Mouse (Mus musculus) myocyte (in vitro differentiated cells): ENCODE results near the gene Mul1.

Experiments
- E2F4 ChIP-seq: IDR thresholded peaks from one replicate; pipeline ENCODE4 v1.6.1; 2011; ENCODE audit warnings: mild to moderate bottlenecking, control low read depth, moderate library complexity; ENCODE audit not compliant: insufficient read depth
- MYOG ChIP-seq, 3 experiments: IDR thresholded peaks; one replicate each; pipeline ENCODE4 v1.6.1; 2011; ENCODE audit warnings: control low read depth in 2 of 3, low read depth in 2 of 3, mild to moderate bottlenecking in 2 of 3; ENCODE audit not compliant: insufficient read length in 2 of 3, control insufficient read depth in 1 of 3, insufficient read depth in 1 of 3
- POLR2A ChIP-seq: IDR thresholded peaks from one replicate; pipeline ENCODE4 v1.6.1; 2011; ENCODE audit warnings: low read depth, mild to moderate bottlenecking, control low read depth, moderate library complexity; ENCODE audit not compliant: insufficient read length
- POLR2AphosphoS2 ChIP-seq: IDR thresholded peaks from one replicate; pipeline ENCODE4 v1.6.1; 2011; ENCODE audit warnings: low read depth, control low read depth; ENCODE audit not compliant: insufficient read length
- SRF ChIP-seq: IDR thresholded peaks from one replicate; pipeline ENCODE4 v1.6.1; 2011; ENCODE audit warnings: low read depth; ENCODE audit not compliant: control insufficient read depth, insufficient read length
- USF1 ChIP-seq: IDR thresholded peaks from one replicate; pipeline ENCODE4 v1.6.1; 2011; ENCODE audit warnings: low read depth, mild to moderate bottlenecking, control low read depth, moderate library complexity

DNA sequence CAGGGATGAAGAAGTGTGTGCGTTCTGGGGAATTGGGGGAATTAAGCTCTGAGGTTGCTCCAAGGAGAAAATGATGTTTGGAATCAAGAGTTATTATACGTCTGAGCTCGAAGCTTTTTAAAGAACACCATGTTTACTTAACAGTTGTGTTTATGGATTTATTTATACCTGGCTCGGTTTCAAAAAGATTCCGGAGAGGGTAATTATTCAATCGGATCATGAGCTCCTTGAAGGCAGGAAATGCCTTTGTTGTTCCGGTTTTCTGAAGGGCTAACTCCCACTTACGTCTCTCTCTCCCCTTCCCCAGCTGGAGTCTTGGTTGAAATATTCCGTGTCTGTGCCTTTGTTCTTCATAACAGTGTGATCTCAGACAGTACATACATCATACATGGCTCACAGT lies 46.5 kb downstream of the Mul1 start:
- TF ChIP-seq USF1, result no peak
- TF ChIP-seq POLR2AphosphoS2, result no peak
- no peak for TF ChIP-seq SRF
- TF ChIP-seq POLR2A, result no peak
- no peak for TF ChIP-seq MYOG (IDR thresholded peaks at IDR 0.05; ENCODE audit: control insufficient read depth in 1 of 3, insufficient read depth in 1 of 3, insufficient read length in 2 of 3, low read depth in 2 of 3)
- TF ChIP-seq E2F4, result no peak
